Mouse (Mus musculus) natural killer cell, adult 2 months (primary cell): Measurements from ENCODE around the gene Khdrbs1.
"Not testable (repeated sequence)": the region's sequence is repeated elsewhere in the genome, so short reads cannot be mapped to it uniquely, and the experiment has no call there.

Experiments used
- DNase-seq, 2 experiments: peaks; one replicate each; pipeline ENCODE4 v3.0.0; 2022; ENCODE audit warnings: low spot score in 2 of 2

The Khdrbs1 gene

DNA sequence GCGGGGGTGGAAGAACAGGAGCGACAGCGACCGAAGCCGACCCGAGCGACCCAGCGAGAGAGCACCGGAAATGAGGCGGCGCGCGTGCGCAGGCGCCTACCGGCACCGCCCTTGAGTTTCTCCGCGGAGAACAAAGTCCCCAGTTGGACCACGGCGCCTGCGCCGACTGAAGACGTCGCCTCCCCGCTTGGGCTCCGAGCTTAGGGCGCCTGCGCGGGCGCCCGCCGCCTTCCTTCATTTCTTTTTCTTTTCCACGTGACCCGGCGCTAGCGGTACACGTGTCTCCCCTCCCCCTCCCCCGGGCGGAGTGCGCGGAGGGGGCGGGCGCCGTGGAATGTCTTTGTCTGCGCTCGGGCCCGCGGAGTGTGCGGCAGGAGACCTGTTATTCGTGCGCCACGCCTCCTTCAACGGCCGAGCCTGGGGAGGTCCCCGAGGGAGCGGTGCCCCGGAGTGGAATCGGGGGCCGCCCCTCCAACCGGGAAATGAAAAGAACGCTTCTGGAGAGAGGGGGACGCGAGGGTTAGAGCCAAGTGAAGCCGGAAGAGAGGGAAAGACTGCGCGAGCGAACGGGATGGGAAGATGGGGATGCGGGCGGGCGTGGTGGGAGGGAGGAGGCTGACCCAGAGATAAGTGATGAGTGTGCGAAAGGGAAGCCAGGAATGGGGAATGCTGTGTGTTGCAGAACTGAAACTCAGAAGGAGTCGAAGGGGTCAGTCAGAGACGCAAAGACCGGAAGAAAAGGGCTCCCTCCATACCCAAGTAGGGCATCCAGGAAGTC lies at the start of gene Khdrbs1:
Gene Khdrbs1 (minus strand): TSS at position 72 of the 778 bp plus-strand sequence.
- peak; percentile 94 to 96 for DNase-seq

DNA sequence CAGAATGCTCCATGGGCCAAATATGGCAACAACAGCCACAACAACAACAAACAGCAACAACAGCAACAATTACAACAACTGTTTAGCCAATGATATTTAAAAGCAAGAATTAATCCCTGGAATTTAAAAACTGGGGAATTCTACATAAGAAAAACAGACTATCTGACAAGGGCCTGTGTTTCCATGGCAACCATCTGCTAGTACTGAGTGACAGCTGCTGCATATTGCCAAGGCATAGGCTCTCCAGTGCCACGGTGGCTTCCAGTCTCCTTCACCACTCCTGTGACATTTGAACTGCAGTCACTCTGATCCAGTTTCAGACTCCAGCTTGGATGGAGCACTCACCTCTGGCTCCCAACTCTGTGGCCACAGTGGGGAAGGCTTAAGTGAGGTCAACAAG lies 49.3 kb upstream of the Khdrbs1 start:
- DNase-seq = no peak

DNA sequence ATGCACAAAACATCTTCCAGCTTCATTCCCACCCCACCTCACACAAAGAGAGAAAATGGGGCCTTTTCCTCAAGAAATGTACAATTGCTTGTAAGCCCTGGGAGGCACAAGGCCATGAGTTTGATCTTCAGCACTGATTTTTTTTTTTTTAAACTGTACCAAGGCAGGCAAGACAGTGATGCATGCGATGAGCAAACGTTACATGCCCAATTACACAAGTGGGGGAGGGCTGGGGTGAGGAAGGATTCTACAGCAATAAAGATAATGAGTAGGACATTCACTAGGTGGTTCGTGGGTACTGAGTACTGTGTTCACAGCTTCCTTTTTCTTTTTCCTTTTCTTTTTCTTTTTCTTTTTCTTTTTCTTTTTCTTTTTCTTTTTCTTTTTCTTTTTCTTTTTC lies 48.4 kb upstream of the Khdrbs1 start:
- no peak for DNase-seq

- no peak for DNase-seq
These were observed 47.5 kb upstream of the Khdrbs1 start for GRCm38 (mm10) chr4:129789635-129790034.

- DNase-seq = peak in 1 of 2 experiments; percentile 42
These were observed 46.6 kb upstream of the Khdrbs1 start for GRCm38 (mm10) chr4:129788693-129789092.

- peak; percentile 75 to 80 for DNase-seq
These were observed 43.1 kb upstream of the Khdrbs1 start for GRCm38 (mm10) chr4:129785178-129785577.

DNA sequence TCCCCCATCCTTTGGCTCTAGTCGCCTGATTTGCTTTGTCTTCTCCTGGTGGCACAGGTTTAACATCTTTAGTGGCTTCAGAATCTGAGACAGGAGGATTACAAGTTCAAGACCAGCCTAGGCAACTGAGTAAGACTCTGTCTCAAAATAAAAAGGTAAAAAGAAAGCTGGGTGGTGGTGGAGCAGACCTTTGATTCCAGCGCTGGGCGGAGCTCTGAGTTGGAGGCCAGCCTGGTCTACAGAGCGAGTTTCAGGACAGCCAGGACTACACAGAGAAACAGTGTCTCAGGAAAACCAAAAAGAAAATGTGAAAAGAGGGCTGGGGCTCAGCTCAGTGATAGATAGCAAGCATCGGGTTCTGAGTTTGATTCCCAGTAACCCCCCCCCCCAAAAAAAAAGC lies 41.4 kb upstream of the Khdrbs1 start:
- no peak for DNase-seq

GRCm38 (mm10) chr4:129782857-129783331 lies 40.8 kb upstream of the Khdrbs1 start:
- DNase-seq = no peak

- DNase-seq = no peak
These were observed 40.0 kb upstream of the Khdrbs1 start for GRCm38 (mm10) chr4:129781881-129782675.

DNA sequence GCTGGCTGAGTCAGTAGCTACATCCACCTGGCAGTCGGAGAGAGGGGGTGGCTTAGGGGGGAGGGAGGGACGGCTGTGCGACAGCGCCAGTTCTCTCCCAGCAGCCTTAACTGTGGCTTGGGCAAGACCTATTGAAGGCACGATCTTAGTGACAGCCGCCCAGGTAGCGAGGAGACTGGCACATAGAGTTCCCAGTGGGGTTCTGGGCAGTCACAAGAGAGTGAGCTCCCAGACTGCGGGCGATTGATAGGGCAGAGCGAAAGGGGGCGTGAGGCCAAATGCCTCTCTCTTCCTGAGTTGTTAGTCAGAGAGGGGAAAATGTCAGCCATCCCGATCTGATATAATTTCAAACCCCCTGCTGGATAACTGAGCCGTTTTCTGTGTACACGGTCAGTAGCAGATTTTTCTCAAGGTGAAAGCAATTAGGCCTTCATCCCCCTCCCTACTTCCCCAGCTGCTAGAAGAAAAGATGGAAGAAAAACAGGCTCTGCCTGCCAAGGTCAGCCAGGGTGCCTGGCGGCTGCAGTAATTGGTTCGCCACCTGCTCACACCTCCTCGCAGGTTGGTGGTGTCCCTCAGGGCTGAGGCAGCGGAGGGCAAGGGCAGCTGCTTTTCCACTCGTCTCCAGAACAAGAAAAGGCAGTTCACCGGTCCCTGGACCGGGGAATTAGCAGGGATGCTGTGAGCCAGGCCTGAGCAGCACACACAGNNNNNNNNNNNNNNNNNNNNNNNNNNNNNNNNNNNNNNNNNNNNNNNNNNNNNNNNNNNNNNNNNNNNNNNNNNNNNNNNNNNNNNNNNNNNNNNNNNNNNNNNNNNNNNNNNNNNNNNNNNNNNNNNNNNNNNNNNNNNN lies 29.8 kb upstream of the Khdrbs1 start:
- DNase-seq = no peak

- DNase-seq = no peak
These were observed 29.2 kb upstream of the Khdrbs1 start for GRCm38 (mm10) chr4:129771314-129771671.

- DNase-seq = no peak
These were observed 28.5 kb upstream of the Khdrbs1 start for GRCm38 (mm10) chr4:129770600-129770999.

DNA sequence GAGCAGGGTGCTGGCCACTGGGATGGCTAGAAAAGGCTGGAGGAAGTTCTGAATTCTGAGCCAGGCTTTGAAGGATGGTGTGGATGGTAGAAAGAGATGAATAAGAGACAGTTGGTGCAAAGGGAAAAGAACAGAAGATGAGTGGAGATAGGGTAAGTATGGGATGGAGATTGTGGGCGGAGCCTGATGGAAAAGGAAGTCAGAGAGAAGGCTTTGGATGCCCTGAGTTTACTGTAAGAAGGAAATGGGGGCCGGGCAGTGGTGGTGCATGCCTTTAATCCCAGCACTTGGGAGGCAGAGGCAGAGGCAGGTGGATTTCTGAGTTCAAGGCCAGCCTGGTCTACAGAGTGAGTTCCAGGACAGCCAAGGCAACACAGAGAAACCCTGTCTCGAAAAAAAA lies 26.6 kb upstream of the Khdrbs1 start:
- DNase-seq = not testable (repeated sequence)

- DNase-seq = no peak
These were observed 25.7 kb upstream of the Khdrbs1 start for GRCm38 (mm10) chr4:129767782-129768181.

DNA sequence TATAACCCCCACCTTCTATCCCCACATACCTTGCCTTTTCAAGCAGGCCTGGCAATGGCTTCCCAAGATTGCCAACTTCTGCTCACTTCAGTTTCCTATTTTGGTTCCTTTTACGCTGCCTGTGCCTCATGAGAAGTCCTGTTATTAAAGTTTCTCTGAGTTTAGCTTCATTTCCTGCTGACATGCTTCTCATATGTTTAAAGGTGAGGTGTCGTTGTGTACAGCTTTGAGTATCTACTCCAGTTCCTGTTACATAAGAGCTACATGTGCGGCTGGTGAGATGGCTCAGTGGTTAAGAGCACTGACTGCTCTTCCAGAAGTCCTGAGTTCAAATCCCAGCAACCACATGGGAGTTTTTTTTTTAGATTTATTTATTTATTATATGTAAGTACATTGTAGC lies 23.2 kb upstream of the Khdrbs1 start:
- DNase-seq = no peak

DNA sequence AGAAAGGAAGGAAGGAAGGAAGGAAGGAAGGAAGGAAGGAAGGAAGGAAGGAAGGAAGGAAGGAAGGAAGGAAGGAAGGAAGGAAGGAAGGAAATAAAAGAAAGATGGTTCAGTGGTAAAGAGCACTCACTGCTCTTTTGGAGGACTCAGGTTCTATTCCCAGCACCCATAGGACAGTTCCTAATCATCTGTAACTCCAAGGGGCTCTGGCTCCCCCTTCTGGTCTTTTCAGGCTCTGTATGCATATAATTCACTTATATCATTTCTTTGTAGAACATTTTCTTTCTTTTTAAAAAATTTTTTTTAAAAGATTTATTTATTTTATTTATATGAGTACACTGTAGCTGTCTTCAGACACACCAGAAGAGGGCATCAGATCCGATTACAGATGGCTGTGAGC lies 20.4 kb upstream of the Khdrbs1 start:
- not testable (repeated sequence) for DNase-seq

DNA sequence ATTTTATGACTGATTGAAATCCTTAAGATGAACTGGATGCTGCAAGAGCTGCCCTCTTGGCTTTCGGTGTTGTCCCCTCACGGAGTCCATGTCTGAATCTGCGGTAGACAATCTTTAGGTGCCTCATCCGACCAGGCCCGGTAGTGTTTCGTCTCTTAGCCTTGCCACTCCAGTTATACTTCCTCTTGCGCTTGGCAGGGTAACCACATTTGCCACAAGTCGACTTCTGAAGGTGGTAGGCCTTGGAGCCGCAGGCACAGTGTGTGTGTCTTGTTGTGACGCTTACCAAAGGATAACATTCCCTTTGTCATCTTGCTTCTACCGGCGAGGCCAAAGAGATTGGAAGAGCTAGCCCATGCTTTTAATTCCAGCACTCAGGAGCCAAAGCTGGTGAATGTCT lies 19.5 kb upstream of the Khdrbs1 start:
- DNase-seq = peak; percentile 53 to 68

DNA sequence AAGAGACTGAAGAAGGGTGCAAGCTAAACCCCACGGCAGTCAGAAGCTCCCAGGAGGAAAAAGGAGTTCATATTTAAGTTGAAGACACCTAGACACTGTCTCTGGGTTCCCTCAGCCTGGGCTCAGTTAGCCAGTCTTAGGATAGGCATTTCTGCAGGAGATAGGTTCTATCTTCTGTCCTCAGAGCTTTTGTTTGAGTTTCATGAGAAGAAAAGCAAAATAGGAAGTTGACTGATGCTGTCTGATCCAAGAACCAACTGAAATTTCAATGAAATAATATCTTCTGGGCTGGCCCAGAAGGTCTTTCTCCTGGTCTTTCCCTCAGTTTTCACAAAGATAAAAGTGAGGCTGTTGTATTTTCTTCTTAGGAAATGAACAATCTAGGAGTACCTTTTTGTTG lies 13.4 kb upstream of the Khdrbs1 start:
- DNase-seq = no peak

DNA sequence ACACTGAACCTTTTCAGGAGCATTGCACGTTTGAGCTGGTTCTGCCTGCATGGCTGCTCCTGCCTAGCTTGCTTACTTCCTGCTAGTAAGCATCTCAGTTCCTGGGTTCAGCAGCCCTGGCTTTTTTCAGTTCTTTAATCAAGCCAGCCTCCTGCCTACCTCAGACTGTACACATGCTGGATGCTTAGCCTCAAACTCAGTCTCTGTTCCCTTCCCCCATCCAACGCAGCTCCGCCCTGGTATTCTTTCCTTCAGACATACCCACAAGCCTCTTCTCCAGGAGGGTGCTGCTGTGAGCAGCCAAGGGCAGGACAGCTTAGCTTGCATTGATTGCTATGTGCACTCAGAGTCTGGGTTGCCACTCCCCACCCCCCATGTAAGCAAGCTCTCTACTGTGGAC lies 12.6 kb upstream of the Khdrbs1 start:
- peak in 1 of 2 experiments; percentile 60 for DNase-seq

DNA sequence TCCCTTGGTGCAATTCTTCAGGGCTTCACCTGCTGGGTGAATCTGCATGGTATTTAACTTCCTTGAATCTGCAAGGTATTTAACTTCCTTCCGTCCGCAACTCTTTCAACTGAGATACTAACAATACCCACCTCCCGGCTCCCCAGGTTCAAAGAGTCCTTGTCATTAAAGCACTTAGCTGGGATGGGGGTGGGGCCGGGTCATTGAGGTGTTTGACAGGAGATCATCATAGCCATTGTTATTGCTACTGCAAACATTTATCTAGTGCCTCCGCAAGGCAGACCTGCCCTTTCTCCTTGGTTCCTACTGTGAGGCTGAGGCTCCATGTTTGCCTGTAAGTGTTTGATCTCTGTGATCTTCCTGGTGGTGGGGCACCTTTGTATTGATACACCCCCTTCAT lies 8.3 kb upstream of the Khdrbs1 start:
- no peak for DNase-seq

GRCm38 (mm10) chr4:129746591-129746990 lies 4.5 kb upstream of the Khdrbs1 start:
- no peak for DNase-seq

DNA sequence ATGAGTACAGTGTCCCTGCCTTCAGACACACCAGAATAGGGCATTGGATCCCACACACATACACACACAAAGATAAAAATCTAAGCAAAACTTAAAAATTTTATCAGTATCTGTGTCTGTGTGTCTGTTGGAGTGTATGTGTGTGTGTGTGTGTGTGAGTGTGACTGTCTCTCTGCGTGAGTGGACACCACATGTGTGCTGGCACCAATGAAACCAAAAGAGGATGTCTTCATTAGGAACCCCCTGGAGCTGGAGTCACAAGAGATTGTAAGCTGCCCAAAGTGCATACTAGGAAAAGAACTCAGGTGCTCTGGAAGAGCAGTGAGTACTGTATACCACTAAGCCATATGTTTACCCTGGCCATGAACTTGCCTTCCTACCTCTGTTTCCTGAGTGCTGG lies 4.0 kb upstream of the Khdrbs1 start:
- DNase-seq = peak in 1 of 2 experiments; percentile 10
